Mouse (Mus musculus): Measurements from ENCODE around the gene Bloc1s1.

DNA sequence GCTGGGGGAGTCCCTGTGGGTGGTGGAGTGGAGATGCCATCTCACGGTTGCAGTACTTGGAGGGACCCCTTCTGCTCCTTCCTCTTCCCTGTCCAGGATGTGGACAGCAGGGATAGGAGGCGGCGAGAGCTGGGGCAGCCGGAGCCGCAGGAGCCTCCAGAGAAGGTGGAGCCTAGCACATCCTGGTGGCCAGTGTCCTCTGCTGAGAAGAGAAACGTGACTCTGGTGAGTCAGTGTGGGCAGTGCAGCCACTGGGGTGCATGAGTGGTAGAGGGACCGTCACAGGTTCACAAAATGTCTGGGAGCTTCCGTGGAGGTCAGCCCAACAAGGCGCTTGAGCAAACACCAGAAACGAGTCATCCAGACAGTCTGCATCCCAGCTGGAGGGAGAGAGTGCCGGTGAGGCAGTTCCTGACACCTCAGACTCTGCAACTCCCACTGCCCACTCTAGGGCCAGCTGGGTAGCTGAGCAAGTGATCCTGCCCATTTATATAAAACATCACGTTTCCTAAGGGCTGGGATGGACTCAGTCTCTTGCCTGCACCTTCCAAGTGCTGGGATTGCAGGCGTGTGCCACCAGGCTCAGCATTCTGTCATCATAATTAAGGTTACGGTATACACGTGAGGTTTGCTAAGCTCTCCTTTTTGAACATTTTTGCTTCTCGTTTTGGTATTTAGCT is 26.5 kb upstream of the Bloc1s1 start:
- TF ChIP-seq MAFK (IDR thresholded peaks at IDR 0.05; ENCODE audit: insufficient read depth, low read depth, low read length) (no peak), HCFC1 (IDR thresholded peaks at IDR 0.05; ENCODE audit: borderline replicate concordance, insufficient read depth, low read length) (no peak)

Data from ES-E14 (cell line).